Comparison of ENCODE assay signal across 8 mouse cellular contexts in the genomic region with DNA sequence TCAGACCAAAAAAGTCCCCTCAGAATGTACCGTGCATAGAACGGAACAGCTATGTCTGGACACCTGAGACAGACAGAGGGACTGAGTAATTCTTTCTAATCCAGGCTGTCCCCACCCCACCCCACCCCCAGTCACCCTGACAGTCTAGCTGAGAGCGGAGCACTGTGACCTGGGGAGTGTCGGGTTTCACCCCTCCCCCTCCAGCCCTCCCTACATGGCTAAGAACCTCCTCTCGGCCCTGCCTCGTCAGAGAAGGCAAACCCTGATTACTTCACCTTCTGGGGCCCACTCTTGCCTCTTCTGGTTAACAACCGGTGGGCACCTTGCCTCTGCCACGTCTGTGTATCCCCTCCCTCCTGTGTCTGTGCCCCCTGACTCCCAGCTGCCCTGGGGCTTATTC. TPM values are rescaled to one million over a fixed set of nuclear protein-coding genes. Genes with fewer than 3 reads are reported as not detected.
A peak's percentile ranks its signal among the peaks of the same experiment; 100 is the strongest.
DNase-seq lines count a peak whose midpoint lies in the region; ATAC-seq and TF ChIP-seq lines count a peak whose summit lies in the region.

No protein-coding gene starts in this region.

- H3K4me2 ChIP-seq in CH12.LX (ENCODE audit: insufficient read depth, low read depth, poor library complexity, severe bottlenecking): peak overlapping the region; percentile 1; the same call in 1 of the 2 replicates
- H3K4me2 ChIP-seq in heart, embryonic 14.5 days (ENCODE audit: low read length): peak overlapping the region; percentile 62
- H3K4me2 ChIP-seq in midbrain, postnatal 0 days (ENCODE audit: low read depth, low read length, poor library complexity, severe bottlenecking): no peak overlapping the region

- in situ Hi-C loops in CH12.LX (cut with MboI; ENCODE audit: low pct_ligation_motif_present, low pct_unique_long_range_greater_than_20kb, low sequenced_read_pairs): no loop called here

- peaks cover 11% of the 10 kb centered on the region for H3K27me3 ChIP-seq in CH12.LX (replicated peaks)
- 0 out of 2 replicates have a peak, but pooled peaks cover 4% of the 10 kb centered on the region for H3K27me3 ChIP-seq in heart, embryonic 14.5 days (ENCODE audit: control insufficient read depth, insufficient read depth, low read length)
- H3K27me3 ChIP-seq in midbrain, postnatal 0 days (ENCODE audit: insufficient read depth, low read length): no peaks in the 10 kb centered on the region

- dilution Hi-C loops in CH12.LX (cut with MboI; ENCODE audit: extremely low pct_ligation_motif_present, extremely low pct_unique_long_range_greater_than_20kb, low sequenced_read_pairs): no loop called here

- H3K36me3 ChIP-seq in CH12.LX (replicated peaks in 1 of 2; ENCODE audit: control insufficient read depth in 1 of 2, insufficient read depth in 1 of 2, low read length in 1 of 2): no peaks in the 10 kb centered on the region
- no peaks in the 10 kb centered on the region for H3K36me3 ChIP-seq in heart, embryonic 14.5 days (ENCODE audit: control insufficient read depth, insufficient read depth, low read length)
- no peaks in the 10 kb centered on the region for H3K36me3 ChIP-seq in midbrain, postnatal 0 days (ENCODE audit: insufficient read depth, low read length)

- no peak for TF ChIP-seq EP300 in CH12.LX (IDR thresholded peaks at IDR 0.05; ENCODE audit: low read length)

- no peak overlapping the region for H3K9ac ChIP-seq in CH12.LX (ENCODE audit: insufficient read depth, low read depth)
- H3K9ac ChIP-seq in heart, embryonic 14.5 days (ENCODE audit: low read length): peak overlapping the region; percentile 48; the same call in 1 of the 2 replicates
- H3K9ac ChIP-seq in midbrain, postnatal 0 days (replicated peaks; ENCODE audit: low read length, poor library complexity, severe bottlenecking): peak overlapping the region; percentile 33; the same call in 1 of the 2 replicates

- peak; percentile 70 for ATAC-seq in heart, embryonic 14.5 days (ENCODE audit: insufficient number of reproducible peaks, insufficient read depth, low FRiP score, low read depth)
- ATAC-seq in midbrain, postnatal 0 days (ENCODE audit: low FRiP score): no peak
- no peak for ATAC-seq in cerebellum, adult (ENCODE audit: insufficient number of reproducible peaks, low FRiP score, low TSS enrichment)

- 3% methylated on average over 8 of the region's 8 CpGs for WGBS in heart, embryonic 14.5 days
- 14% methylated on average over 8 of the region's 8 CpGs for WGBS in midbrain, postnatal 0 days

- H3K27ac ChIP-seq in CH12.LX (ENCODE audit: insufficient read depth, low read depth): no peak overlapping the region
- peak overlapping the region; percentile 47 to 60 for H3K27ac ChIP-seq in heart, embryonic 14.5 days (replicated peaks in 1 of 2; ENCODE audit: control insufficient read depth in 1 of 2, insufficient read depth in 1 of 2, low read depth in 2 of 2, low read length in 2 of 2)
- no peak overlapping the region for H3K27ac ChIP-seq in midbrain, postnatal 0 days (ENCODE audit: low read depth, low read length)

- no peaks in the 10 kb centered on the region for H3K79me2 ChIP-seq in CH12.LX (replicated peaks; ENCODE audit: control insufficient read depth, extremely low read depth, insufficient read depth, poor library complexity, severe bottlenecking)

- no peak for TF ChIP-seq CTCF in CH12.LX (conservative IDR thresholded peaks at IDR 0.05 in 1 of 2, IDR thresholded peaks at IDR 0.05 in 1 of 2; ENCODE audit: low read depth in 2 of 2, low read length in 2 of 2)
- TF ChIP-seq CTCF in brain, embryonic 14.5 days (IDR thresholded peaks at IDR 0.05; ENCODE audit: borderline replicate concordance, extremely low read depth, insufficient read depth, insufficient read length): no peak
- TF ChIP-seq CTCF in midbrain, postnatal 0 days (IDR thresholded peaks at IDR 0.05): no peak

- DNase-seq in CH12.LX (ENCODE audit: extremely low read depth) (peak; percentile 62), adipocyte (ENCODE audit: low spot score) (no peak)
- DNase-seq in brain, embryonic 14.5 days (ENCODE audit: low read depth): peak; percentile 67
- peak; percentile 66 to 79 for DNase-seq in kidney, postnatal 4 days
- DNase-seq in midbrain, postnatal 0 days (ENCODE audit: low spot score): no peak
- no peak for DNase-seq in thymus, postnatal 4 days

- no peak for TF ChIP-seq RAD21 in CH12.LX (IDR thresholded peaks at IDR 0.05; ENCODE audit: low read depth, low read length)

- H3K4me3 ChIP-seq in CH12.LX (replicated peaks in 1 of 3; ENCODE audit: low read depth in 2 of 3, low read length in 2 of 3, poor library complexity in 1 of 3): no peak overlapping the region
- H3K4me3 ChIP-seq in heart, embryonic 14.5 days (ENCODE audit: control insufficient read depth in 1 of 2, insufficient read depth in 1 of 2, low read depth in 1 of 2, low read length in 2 of 2): peak overlapping the region; percentile 10 to 14; a peak in 1 of 4 replicates
- no peak overlapping the region for H3K4me3 ChIP-seq in midbrain, postnatal 0 days (ENCODE audit: low read depth, low read length)

- TF ChIP-seq POLR2A in CH12.LX (IDR thresholded peaks at IDR 0.05; ENCODE audit: low read depth, low read length): no peak
- no peak for TF ChIP-seq POLR2A in brain, embryonic 14.5 days (IDR thresholded peaks at IDR 0.05; ENCODE audit: borderline replicate concordance, extremely low read depth, insufficient read depth, insufficient read length, poor library complexity, severe bottlenecking)

- peaks cover 3 to 16% of the 10 kb centered on the region in 2 experiments for H3K4me1 ChIP-seq in CH12.LX (ENCODE audit: control insufficient read depth in 1 of 2, insufficient read depth in 2 of 2)
- peaks cover 21 to 30% of the 10 kb centered on the region in 2 experiments for H3K4me1 ChIP-seq in heart, embryonic 14.5 days (ENCODE audit: control insufficient read depth in 2 of 2, insufficient read depth in 2 of 2, low read length in 2 of 2)
- H3K4me1 ChIP-seq in midbrain, postnatal 0 days (ENCODE audit: insufficient read depth, low read length): peaks cover 15% of the 10 kb centered on the region

- peaks cover 4% of the 10 kb centered on the region for H3K9me3 ChIP-seq in CH12.LX (replicated peaks; ENCODE audit: low read length)
- no peaks in the 10 kb centered on the region for H3K9me3 ChIP-seq in heart, embryonic 14.5 days (ENCODE audit: control insufficient read depth, low read length)
- H3K9me3 ChIP-seq in midbrain, postnatal 0 days (ENCODE audit: low read length): no peaks in the 10 kb centered on the region

TF ChIP-seq in CH12.LX, 34 proteins besides CTCF, POLR2A, EP300 and RAD21:
- TF ChIP-seq NELFE (IDR thresholded peaks at IDR 0.05; ENCODE audit: low read depth, low read length) (no peak), JUND (conservative IDR thresholded peaks at IDR 0.05; ENCODE audit: low read depth, low read length) (no peak), USF2 (conservative IDR thresholded peaks at IDR 0.05; ENCODE audit: low read depth, low read length) (no peak), POLR2AphosphoS2 (IDR thresholded peaks at IDR 0.05; ENCODE audit: low read depth, low read length) (no peak), SIN3A (IDR thresholded peaks at IDR 0.05; ENCODE audit: low read length) (no peak), NRF1 (IDR thresholded peaks at IDR 0.05; ENCODE audit: low read depth, low read length) (no peak), CHD2 (IDR thresholded peaks at IDR 0.05; ENCODE audit: low read length) (peak; percentile 48; the same call in 1 of the 2 replicates), IRF4 (IDR thresholded peaks at IDR 0.05; ENCODE audit: low read depth, low read length) (no peak), GABPA (IDR thresholded peaks at IDR 0.05; ENCODE audit: insufficient replicate concordance, low read depth, low read length) (no peak)

RNA-seq across cellular contexts. Expression of gene Pknox2, which starts 7.7 kb away (rescaled TPM):
- total RNA-seq in CH12.LX (2012; rRNA removed): not detected in 2 replicates
- total RNA-seq in CH12.LX (2014; rRNA removed): 0.08 TPM in 1 of 2 replicates, not detected in the other
- polyA plus RNA-seq in CH12.LX (2012; ENCODE audit: insufficient read length, low read depth): 0.11 TPM in 1 of 2 replicates, not detected in the other
- 37.2 and 38.3 TPM in 2 replicates for polyA plus RNA-seq in brain, embryonic 14.5 days (2012; rRNA removed)
- polyA plus RNA-seq in heart, embryonic 14.5 days (2014; fragmentation: Nextera tagmentation; extraction: Ambion mirVana): 2.4 and 3.6 TPM in 2 replicates
- total RNA-seq in midbrain, postnatal 0 days (2014; rRNA removed): 25.6 and 26.6 TPM in 2 replicates
- polyA plus RNA-seq in midbrain, postnatal 0 days (2015; fragmentation: Nextera tagmentation; extraction: Ambion mirVana): 23.5 and 23.6 TPM in 2 replicates

Comparison
In these comparisons a context has a peak if more than half of its experiments do, and no peak if none do; other contexts are left out.
1. DNase-seq: peak in CH12.LX (single experiment), brain, embryonic 14.5 days (single experiment) and kidney, postnatal 4 days (2 of 2); none in midbrain, postnatal 0 days (single experiment), adipocyte (single experiment) and thymus, postnatal 4 days (single experiment).
2. H3K27ac ChIP-seq: peak in heart, embryonic 14.5 days (2 of 2); none in CH12.LX (single experiment) and midbrain, postnatal 0 days (single experiment).
3. H3K4me3 ChIP-seq: peak in heart, embryonic 14.5 days (2 of 2); none in CH12.LX (0 of 3) and midbrain, postnatal 0 days (single experiment).